Comparison of ENCODE assay signal across 17 mouse cellular contexts in genomic region chr13:47797859-47798258, GRCm38 (mm10).
DNase-seq lines count a peak whose midpoint lies in the region; ATAC-seq lines count a peak whose summit lies in the region.
"Had no signal": no experiment of that assay in that cellular context is flagged by ENCODE, and none has a peak within 500 bp of the region (broad histone marks: within the 10 kb centered on the region; RNA-seq: fewer than 3 reads in every experiment).

No protein-coding gene starts in this region.

- no peaks in the 10 kb centered on the region for H3K4me1 ChIP-seq in heart, embryonic 12.5 days (replicated peaks)
- no peaks in the 10 kb centered on the region for H3K4me1 ChIP-seq in forebrain, embryonic 12.5 days
- H3K4me1 ChIP-seq: embryonic facial prominence, embryonic 12.5 days; forebrain, embryonic 10.5 days; midbrain, embryonic 13.5 days had no signal

- WGBS in heart, embryonic 12.5 days = 67% methylated on average over 4 of the region's 4 CpGs
- WGBS in forebrain, embryonic 12.5 days = 73% methylated on average over 4 of the region's 4 CpGs

- no peak overlapping the region for H3K27ac ChIP-seq in heart, embryonic 12.5 days (ENCODE audit: poor library complexity, severe bottlenecking)
- no peak overlapping the region for H3K27ac ChIP-seq in forebrain, embryonic 12.5 days
- H3K27ac ChIP-seq: embryonic facial prominence, embryonic 12.5 days; forebrain, embryonic 10.5 days; hindbrain, embryonic 14.5 days; midbrain, embryonic 13.5 days had no signal

- peak; percentile 30 to 42 for DNase-seq in heart, adult 18-20 months
- peak; percentile 28 for DNase-seq in ovary, postnatal 14 days (ENCODE audit: low spot score)
- no peak for DNase-seq in ovary, adult 18-20 months (ENCODE audit: low spot score)
- peak; percentile 39 for DNase-seq in gastrocnemius, postnatal 25 days
- DNase-seq in lung, postnatal 36 days = peak; percentile 9
- DNase-seq in right cerebral cortex, postnatal 14 days = no peak
- DNase-seq: cerebellum, adult 11 months; kidney, adult 18-20 months; kidney, postnatal 14 days; layer of hippocampus, adult 9-11 months; thymus, postnatal 14 days had no signal

- H3K27me3 ChIP-seq in heart, embryonic 12.5 days (replicated peaks) = no peaks in the 10 kb centered on the region
- no peaks in the 10 kb centered on the region for H3K27me3 ChIP-seq in forebrain, embryonic 12.5 days
- H3K27me3 ChIP-seq: embryonic facial prominence, embryonic 12.5 days; midbrain, embryonic 13.5 days had no signal

- H3K9me3 ChIP-seq in heart, embryonic 12.5 days (replicated peaks) = no peaks in the 10 kb centered on the region
- no peaks in the 10 kb centered on the region for H3K9me3 ChIP-seq in forebrain, embryonic 12.5 days
- H3K9me3 ChIP-seq: embryonic facial prominence, embryonic 12.5 days; forebrain, embryonic 10.5 days; midbrain, embryonic 13.5 days had no signal

- H3K4me2 ChIP-seq in heart, embryonic 12.5 days = no peak overlapping the region
- H3K4me2 ChIP-seq in forebrain, embryonic 12.5 days = no peak overlapping the region
- H3K4me2 ChIP-seq: embryonic facial prominence, embryonic 12.5 days; hindbrain, embryonic 14.5 days; midbrain, embryonic 13.5 days had no signal

- no peak for ATAC-seq in heart, embryonic 12.5 days (ENCODE audit: insufficient number of reproducible peaks, low FRiP score)
- ATAC-seq in forebrain, embryonic 12.5 days (ENCODE audit: low FRiP score) = no peak
- ATAC-seq: midbrain, embryonic 13.5 days had no signal

- no peak overlapping the region for H3K4me3 ChIP-seq in heart, embryonic 12.5 days
- no peak overlapping the region for H3K4me3 ChIP-seq in forebrain, embryonic 12.5 days (replicated peaks)
- H3K4me3 ChIP-seq: embryonic facial prominence, embryonic 12.5 days; forebrain, embryonic 10.5 days; midbrain, embryonic 13.5 days had no signal

- H3K9ac ChIP-seq in heart, embryonic 12.5 days = no peak overlapping the region
- no peak overlapping the region for H3K9ac ChIP-seq in forebrain, embryonic 12.5 days
- H3K9ac ChIP-seq: embryonic facial prominence, embryonic 12.5 days; hindbrain, embryonic 14.5 days; midbrain, embryonic 13.5 days had no signal

- no peaks in the 10 kb centered on the region for H3K36me3 ChIP-seq in heart, embryonic 12.5 days
- no peaks in the 10 kb centered on the region for H3K36me3 ChIP-seq in forebrain, embryonic 12.5 days (replicated peaks)
- H3K36me3 ChIP-seq: embryonic facial prominence, embryonic 12.5 days; forebrain, embryonic 10.5 days; midbrain, embryonic 13.5 days had no signal

Comparison
In these comparisons a context has a peak if more than half of its experiments do, and no peak if none do; other contexts are left out.
1. DNase-seq: peak in heart, adult 18-20 months (2 of 2), ovary, postnatal 14 days (single experiment), gastrocnemius, postnatal 25 days (single experiment) and lung, postnatal 36 days (single experiment); none in ovary, adult 18-20 months (single experiment) and right cerebral cortex, postnatal 14 days (single experiment).